In genomic region chr10:77064659-77065058, GRCm38 (mm10) we compare ENCODE assay signal across 20 mouse cellular contexts. TPM values are rescaled to one million over a fixed set of nuclear protein-coding genes. Genes with fewer than 3 reads are reported as not detected.
DNase-seq lines count a peak whose midpoint lies in the region; ATAC-seq and TF ChIP-seq lines count a peak whose summit lies in the region.
"Had no signal": no experiment of that assay in that cellular context is flagged by ENCODE, and none has a peak within 500 bp of the region (broad histone marks: within the 10 kb centered on the region; RNA-seq: fewer than 3 reads in every experiment).

No protein-coding gene starts in this region.

- DNase-seq in kidney, adult 2 months = no peak
- no peak for DNase-seq in kidney, postnatal 36 days
- no peak for DNase-seq in lung, postnatal 0 days (ENCODE audit: low spot score)
- no peak for DNase-seq in lung, postnatal 36 days
- peak; percentile 53 for DNase-seq in ES-CJ7 (ENCODE audit: low read depth, low spot score)
- peak; percentile 4 for DNase-seq in induced T-regulatory cell, adult 2 months (ENCODE audit: low read depth)
- DNase-seq in thymus, postnatal 25 days = no peak
- DNase-seq: cerebellum, adult 9-11 months; gastrocnemius, postnatal 36 days; heart, postnatal 36 days; kidney, adult 9 months; right cerebral cortex, postnatal 14 days had no signal

- H3K9ac ChIP-seq in lung, postnatal 0 days (replicated peaks; ENCODE audit: low read depth) = no peak overlapping the region
- H3K9ac ChIP-seq: forebrain, embryonic 12.5 days; midbrain, embryonic 15.5 days; stomach, embryonic 15.5 days had no signal

- H3K4me1 ChIP-seq in kidney, adult 2 months (ENCODE audit: control insufficient read depth, insufficient read depth, low read length) = no peaks in the 10 kb centered on the region
- no peaks in the 10 kb centered on the region for H3K4me1 ChIP-seq in lung, postnatal 0 days (ENCODE audit: insufficient read depth, low read depth, low read length)
- H3K4me1 ChIP-seq: forebrain, embryonic 12.5 days; heart, embryonic 10.5 days; limb, embryonic 10.5 days; midbrain, embryonic 15.5 days had no signal

- H3K4me2 ChIP-seq in lung, postnatal 0 days (replicated peaks; ENCODE audit: low read depth, low read length) = no peak overlapping the region
- H3K4me2 ChIP-seq: forebrain, embryonic 12.5 days; midbrain, embryonic 15.5 days; stomach, embryonic 15.5 days had no signal

- H3K9me3 ChIP-seq in lung, postnatal 0 days (ENCODE audit: low read length) = no peaks in the 10 kb centered on the region
- H3K9me3 ChIP-seq: forebrain, embryonic 12.5 days; heart, embryonic 10.5 days; limb, embryonic 10.5 days; midbrain, embryonic 15.5 days; stomach, embryonic 15.5 days had no signal

- H3K27ac ChIP-seq in kidney, adult 2 months (ENCODE audit: insufficient read depth, low read depth, low read length) = no peak overlapping the region
- H3K27ac ChIP-seq in lung, postnatal 0 days (ENCODE audit: low read length) = no peak overlapping the region
- H3K27ac ChIP-seq: forebrain, embryonic 12.5 days; heart, embryonic 10.5 days; limb, embryonic 10.5 days; macrophage; midbrain, embryonic 15.5 days; stomach, embryonic 15.5 days had no signal

- no peak for TF ChIP-seq EP300 in lung, postnatal 0 days (IDR thresholded peaks at IDR 0.05)

- H3K27me3 ChIP-seq in kidney, adult 2 months (replicated peaks; ENCODE audit: control insufficient read depth, insufficient read depth, low read length) = no peaks in the 10 kb centered on the region
- H3K27me3 ChIP-seq in lung, postnatal 0 days (replicated peaks; ENCODE audit: insufficient read depth, low read length) = no peaks in the 10 kb centered on the region
- H3K27me3 ChIP-seq: forebrain, embryonic 12.5 days; midbrain, embryonic 15.5 days; Patski; stomach, embryonic 15.5 days had no signal

- H3K36me3 ChIP-seq in kidney, adult 2 months (ENCODE audit: control insufficient read depth, insufficient read depth, low read length) = no peaks in the 10 kb centered on the region
- no peaks in the 10 kb centered on the region for H3K36me3 ChIP-seq in lung, postnatal 0 days (ENCODE audit: insufficient read depth, low read length)
- H3K36me3 ChIP-seq: midbrain, embryonic 15.5 days; stomach, embryonic 15.5 days had no signal

- 0 out of 2 replicates have a peak, but pooled peaks have one; percentile 21 for TF ChIP-seq CTCF in kidney, adult 2 months (conservative IDR thresholded peaks at IDR 0.05; ENCODE audit: insufficient read depth, insufficient read length, low read depth, low read length)
- TF ChIP-seq CTCF in lung, postnatal 0 days (IDR thresholded peaks at IDR 0.05) = peak; percentile 50

- no peak for TF ChIP-seq POLR2A in kidney, adult 2 months (IDR thresholded peaks at IDR 0.05; ENCODE audit: low read depth, low read length)

- ATAC-seq in lung, postnatal 0 days = no peak
- ATAC-seq: hindbrain, embryonic 16.5 days; midbrain, embryonic 15.5 days; Patski had no signal

- no peak overlapping the region for H3K4me3 ChIP-seq in kidney, adult 2 months (ENCODE audit: insufficient read depth, low read depth, low read length)
- H3K4me3 ChIP-seq in lung, postnatal 0 days (ENCODE audit: low read depth, low read length) = no peak overlapping the region
- H3K4me3 ChIP-seq: forebrain, embryonic 12.5 days; heart, embryonic 10.5 days; limb, embryonic 10.5 days; midbrain, embryonic 15.5 days; stomach, embryonic 15.5 days had no signal

RNA-seq across cellular contexts. Expression of gene Slc19a1, which starts 32.6 kb away (rescaled TPM):
- 245 and 351 TPM in 2 replicates for polyA plus RNA-seq in kidney, adult 2 months (2012; rRNA removed)
- 8.1 and 8.4 TPM in 2 replicates for polyA plus RNA-seq in lung, postnatal 0 days (2015; fragmentation: Nextera tagmentation; extraction: Ambion mirVana)

Comparison
In these comparisons a context has a peak if more than half of its experiments do, and no peak if none do; other contexts are left out.
1. DNase-seq: peak in ES-CJ7 (single experiment) and induced T-regulatory cell, adult 2 months (single experiment); none in kidney, adult 2 months (single experiment), kidney, postnatal 36 days (0 of 2), lung, postnatal 0 days (single experiment), lung, postnatal 36 days (single experiment) and thymus, postnatal 25 days (single experiment).
2. RNA of gene Slc19a1, which starts 32.6 kb away (polyA plus RNA-seq): 245 to 351 TPM in kidney, adult 2 months; 8.1 to 8.4 TPM in lung, postnatal 0 days; every median in the first group is over 10 times any median in the second.